In the genomic region with DNA sequence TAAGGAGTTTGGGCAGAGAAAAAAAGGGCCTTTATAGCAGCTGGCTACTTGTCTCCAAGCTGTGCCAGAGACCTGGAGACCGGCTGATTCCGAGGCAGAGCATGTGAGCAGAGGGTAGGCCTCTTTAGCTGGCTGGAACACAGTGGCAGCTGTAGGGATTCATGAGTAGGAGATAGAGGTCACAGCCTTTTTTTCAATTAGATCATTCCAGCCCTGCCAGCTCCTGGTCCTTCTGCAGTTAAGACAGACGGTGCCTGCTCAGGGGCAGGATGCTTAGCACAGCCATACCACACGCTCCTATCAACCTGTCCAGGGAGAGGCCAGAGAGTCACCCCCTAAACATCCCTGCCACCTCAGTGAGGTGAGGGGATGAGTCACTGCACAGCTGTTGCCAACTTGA, we compare ENCODE assay signal across 12 mouse cellular contexts.
"Had no signal": no experiment of that assay in that cellular context is flagged by ENCODE, and none has a peak within 500 bp of the region (broad histone marks: within the 10 kb centered on the region; RNA-seq: fewer than 3 reads in every experiment).

No protein-coding gene starts in this region.

- H3K4me2 ChIP-seq: liver, embryonic 13.5 days; midbrain, embryonic 11.5 days had no signal

- DNase-seq: kidney, adult 2 months; kidney, postnatal 14 days; kidney, postnatal 4 days; liver, embryonic 13.5 days; lung, adult 2 months; lung, postnatal 36 days; thymus, adult 18-20 months; thymus, postnatal 36 days had no signal

- H3K9ac ChIP-seq: liver, embryonic 13.5 days had no signal

- H3K27ac ChIP-seq: liver, embryonic 13.5 days had no signal

- H3K27me3 ChIP-seq: liver, embryonic 13.5 days; megakaryocyte, embryonic 14.5 days had no signal

- H3K36me3 ChIP-seq: liver, embryonic 13.5 days had no signal

- H3K4me3 ChIP-seq: liver, embryonic 13.5 days; megakaryocyte, embryonic 14.5 days had no signal

- H3K4me1 ChIP-seq: liver, embryonic 13.5 days; megakaryocyte, embryonic 14.5 days had no signal

- ATAC-seq: intestine, postnatal 0 days; midbrain, embryonic 16.5 days had no signal
